Mouse (Mus musculus): ENCODE results near the gene Gse1. TPM values are rescaled to one million over a fixed set of nuclear protein-coding genes. Genes with fewer than 3 reads are reported as not detected.

The Gse1 gene
- polyA plus RNA-seq, 1 experiment: 45.8 TPM

GRCm38 (mm10) chr8:120261338-120262120 lies 33.3 kb downstream of the Gse1 start:
- 68% methylated on average over 21 of the region's 21 CpGs for WGBS
- Histone ChIP-seq H3K27ac (ENCODE audit: control insufficient read depth, insufficient read depth, low read depth, low read length, poor library complexity) (no peak overlapping the region), H3K4me1 (ENCODE audit: control insufficient read depth, insufficient read depth, low read length) (peaks cover 1% of the 10 kb centered on the region; the same call in 1 of the 2 replicates), H3K4me3 (replicated peaks; ENCODE audit: control insufficient read depth, low read depth, low read length) (no peak overlapping the region)
- TF ChIP-seq POLR2A (IDR thresholded peaks at IDR 0.05; ENCODE audit: borderline replicate concordance, control insufficient read depth, low read depth, low read length): no peak
- no peak for TF ChIP-seq CTCF (IDR thresholded peaks at IDR 0.05; ENCODE audit: control insufficient read depth, insufficient read depth, low read length)

- TF ChIP-seq POLR2A (IDR thresholded peaks at IDR 0.05; ENCODE audit: borderline replicate concordance, control insufficient read depth, low read depth, low read length): no peak
- no peak for TF ChIP-seq CTCF (IDR thresholded peaks at IDR 0.05; ENCODE audit: control insufficient read depth, insufficient read depth, low read length)
- H3K27ac ChIP-seq (ENCODE audit: control insufficient read depth, insufficient read depth, low read depth, low read length, poor library complexity): no peak overlapping the region
- no peak overlapping the region for H3K4me3 ChIP-seq (replicated peaks; ENCODE audit: control insufficient read depth, low read depth, low read length)
- 78% methylated on average over 5 of the region's 5 CpGs for WGBS
- peaks cover 1% of the 10 kb centered on the region; the same call in 1 of the 2 replicates for H3K4me1 ChIP-seq (ENCODE audit: control insufficient read depth, insufficient read depth, low read length)
Measured at GRCm38 (mm10) chr8:120263879-120264278, 35.6 kb downstream of the Gse1 start.

- Histone ChIP-seq H3K4me3 (replicated peaks; ENCODE audit: control insufficient read depth, low read depth, low read length) (no peak overlapping the region), H3K4me1 (ENCODE audit: control insufficient read depth, insufficient read depth, low read length) (peaks cover 1% of the 10 kb centered on the region; the same call in 1 of the 2 replicates), H3K27ac (ENCODE audit: control insufficient read depth, insufficient read depth, low read depth, low read length, poor library complexity) (peak overlapping the region; percentile 47)
- WGBS: 18% methylated on average over 13 of the region's 13 CpGs
- TF ChIP-seq CTCF (IDR thresholded peaks at IDR 0.05; ENCODE audit: control insufficient read depth, insufficient read depth, low read length) (no peak), POLR2A (IDR thresholded peaks at IDR 0.05; ENCODE audit: borderline replicate concordance, control insufficient read depth, low read depth, low read length) (no peak)
Measured at GRCm38 (mm10) chr8:120264388-120264943, 36.2 kb downstream of the Gse1 start.

DNA sequence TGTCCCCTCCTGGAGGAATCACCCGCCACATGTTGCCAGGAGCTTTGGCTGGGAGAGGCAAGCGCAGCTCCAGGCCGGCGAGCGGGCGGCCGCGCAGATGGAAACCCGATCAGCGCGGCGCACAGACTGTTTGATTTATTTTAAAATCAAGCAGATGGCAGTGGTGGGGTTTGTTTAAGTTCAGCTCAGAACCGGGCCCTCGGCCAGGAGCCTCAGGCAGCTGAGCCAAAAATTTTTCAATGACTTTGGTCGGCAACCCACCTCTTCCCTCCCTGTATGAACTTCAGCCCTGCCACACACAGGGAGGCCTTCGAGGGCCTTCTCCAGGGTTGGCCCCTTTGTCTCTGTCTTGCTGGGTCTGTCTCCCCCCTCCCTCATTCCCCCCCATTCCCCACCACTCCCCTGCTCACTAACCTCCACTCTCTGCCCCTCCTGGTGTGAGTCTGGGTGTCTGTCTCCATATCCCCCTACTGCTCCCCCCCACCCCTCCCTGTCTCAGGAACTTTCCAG lies 36.7 kb downstream of the Gse1 start:
- 2% methylated on average over 16 of the region's 16 CpGs for WGBS
- no peak for TF ChIP-seq POLR2A (IDR thresholded peaks at IDR 0.05; ENCODE audit: borderline replicate concordance, control insufficient read depth, low read depth, low read length)
- no peak for TF ChIP-seq CTCF (IDR thresholded peaks at IDR 0.05; ENCODE audit: control insufficient read depth, insufficient read depth, low read length)
- peak overlapping the region; percentile 47 for H3K27ac ChIP-seq (ENCODE audit: control insufficient read depth, insufficient read depth, low read depth, low read length, poor library complexity)
- H3K4me3 ChIP-seq (replicated peaks; ENCODE audit: control insufficient read depth, low read depth, low read length): no peak overlapping the region
- peaks cover 1% of the 10 kb centered on the region; the same call in 1 of the 2 replicates for H3K4me1 ChIP-seq (ENCODE audit: control insufficient read depth, insufficient read depth, low read length)

DNA sequence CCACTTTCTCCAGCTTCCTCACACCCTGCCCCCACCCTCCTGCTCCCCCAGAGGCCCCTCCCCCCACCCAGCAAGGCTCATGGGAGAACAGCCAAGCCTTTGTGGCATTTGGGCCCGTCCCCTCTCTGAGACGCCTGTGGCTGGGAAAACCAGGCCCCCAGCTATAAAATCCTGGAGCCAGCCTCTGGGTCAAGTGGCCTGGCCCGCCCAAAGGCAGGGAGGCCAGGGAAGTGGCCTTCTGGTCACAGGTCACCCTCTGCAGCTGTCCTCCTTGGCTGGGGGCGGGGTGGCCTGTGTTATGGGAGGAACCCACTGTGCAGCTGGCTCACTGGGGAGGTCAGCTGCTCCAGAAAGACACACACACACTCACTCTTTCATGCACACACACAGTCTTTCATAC lies 37.2 kb downstream of the Gse1 start:
- Histone ChIP-seq H3K4me3 (replicated peaks; ENCODE audit: control insufficient read depth, low read depth, low read length) (no peak overlapping the region), H3K27ac (ENCODE audit: control insufficient read depth, insufficient read depth, low read depth, low read length, poor library complexity) (no peak overlapping the region; the same call in 1 of the 2 replicates), H3K4me1 (ENCODE audit: control insufficient read depth, insufficient read depth, low read length) (peaks cover 1% of the 10 kb centered on the region; the same call in 1 of the 2 replicates)
- TF ChIP-seq POLR2A (IDR thresholded peaks at IDR 0.05; ENCODE audit: borderline replicate concordance, control insufficient read depth, low read depth, low read length) (no peak), CTCF (IDR thresholded peaks at IDR 0.05; ENCODE audit: control insufficient read depth, insufficient read depth, low read length) (no peak)
- WGBS: 28% methylated on average over 4 of the region's 4 CpGs

GRCm38 (mm10) chr8:120268541-120268980 lies 40.3 kb downstream of the Gse1 start:
- 28% methylated on average over 19 of the region's 19 CpGs for WGBS
- no peak overlapping the region for H3K4me3 ChIP-seq (replicated peaks; ENCODE audit: control insufficient read depth, low read depth, low read length)
- TF ChIP-seq POLR2A (IDR thresholded peaks at IDR 0.05; ENCODE audit: borderline replicate concordance, control insufficient read depth, low read depth, low read length) (no peak), CTCF (IDR thresholded peaks at IDR 0.05; ENCODE audit: control insufficient read depth, insufficient read depth, low read length) (no peak)
- H3K27ac ChIP-seq (ENCODE audit: control insufficient read depth, insufficient read depth, low read depth, low read length, poor library complexity): no peak overlapping the region
- H3K4me1 ChIP-seq (ENCODE audit: control insufficient read depth, insufficient read depth, low read length): peaks cover 1% of the 10 kb centered on the region; the same call in 1 of the 2 replicates

DNA sequence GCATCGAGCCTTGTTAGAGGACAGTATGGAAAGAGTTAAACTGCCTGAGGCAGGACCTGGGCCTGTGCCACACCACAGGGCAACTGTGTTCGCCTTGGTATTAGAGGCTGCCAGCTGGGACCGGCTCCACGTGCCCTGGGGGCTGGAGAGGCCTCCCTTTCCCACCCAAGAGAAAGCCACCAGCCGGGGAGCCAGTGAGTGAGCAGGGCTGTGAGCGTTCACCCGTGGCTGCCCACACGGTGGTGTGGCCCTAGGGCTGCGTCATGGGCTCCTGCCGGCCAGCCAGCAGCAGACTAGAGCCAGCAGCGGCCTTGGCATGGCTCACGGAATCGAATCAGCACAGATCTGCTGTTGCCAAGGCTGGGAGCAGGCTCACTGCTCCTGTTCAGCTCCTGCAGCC lies 42.2 kb downstream of the Gse1 start:
- no peak for TF ChIP-seq POLR2A (IDR thresholded peaks at IDR 0.05; ENCODE audit: borderline replicate concordance, control insufficient read depth, low read depth, low read length)
- no peak for TF ChIP-seq CTCF (IDR thresholded peaks at IDR 0.05; ENCODE audit: control insufficient read depth, insufficient read depth, low read length)
- peaks cover 1% of the 10 kb centered on the region; the same call in 1 of the 2 replicates for H3K4me1 ChIP-seq (ENCODE audit: control insufficient read depth, insufficient read depth, low read length)
- 25% methylated on average over 13 of the region's 13 CpGs for WGBS
- no peak overlapping the region for H3K4me3 ChIP-seq (replicated peaks; ENCODE audit: control insufficient read depth, low read depth, low read length)
- no peak overlapping the region for H3K27ac ChIP-seq (ENCODE audit: control insufficient read depth, insufficient read depth, low read depth, low read length, poor library complexity)

DNA sequence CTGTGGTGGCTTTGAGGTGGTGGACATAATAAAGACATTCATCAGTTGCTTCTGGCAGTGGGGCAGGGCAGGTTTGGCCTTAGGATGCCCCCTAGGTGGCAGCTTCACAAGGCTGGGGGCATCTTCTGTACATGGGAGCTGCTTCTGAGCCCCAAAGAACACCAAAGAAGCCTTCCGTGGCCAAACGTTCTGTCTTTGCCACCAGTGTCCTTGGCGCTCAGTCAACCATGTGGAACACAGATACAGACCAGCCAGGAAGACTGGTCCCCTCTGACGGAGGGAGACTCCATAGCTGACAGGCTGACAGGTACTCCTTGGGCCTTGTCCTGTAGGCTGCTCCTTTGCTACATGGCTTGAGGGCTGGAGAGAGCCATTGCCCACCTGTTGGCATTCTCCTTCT lies 45.2 kb downstream of the Gse1 start:
- no peak overlapping the region for H3K27ac ChIP-seq (ENCODE audit: control insufficient read depth, insufficient read depth, low read depth, low read length, poor library complexity)
- no peak for TF ChIP-seq CTCF (IDR thresholded peaks at IDR 0.05; ENCODE audit: control insufficient read depth, insufficient read depth, low read length)
- no peak for TF ChIP-seq POLR2A (IDR thresholded peaks at IDR 0.05; ENCODE audit: borderline replicate concordance, control insufficient read depth, low read depth, low read length)
- 66% methylated on average over 4 of the region's 4 CpGs for WGBS

More for the DNA sequence above, 45.2 kb downstream of the Gse1 start:
- Histone ChIP-seq H3K4me3 (replicated peaks; ENCODE audit: control insufficient read depth, low read depth, low read length) (no peak overlapping the region), H3K4me1 (ENCODE audit: control insufficient read depth, insufficient read depth, low read length) (peaks cover 4% of the 10 kb centered on the region)
